Mouse (Mus musculus) heart, postnatal 0 days (tissue): Measurements from ENCODE around the gene Nhp2. TPM values are rescaled to one million over a fixed set of nuclear protein-coding genes. Genes with fewer than 3 reads are reported as not detected.
"Not testable (repeated sequence)": the region's sequence is repeated elsewhere in the genome, so short reads cannot be mapped to it uniquely, and the experiment has no call there.

Source experiments
- ATAC-seq: fragments of 200-750 bp; cut with Nextera tagmentation; 2 replicates; pipeline ENCODE4 v1.8.0; 2017; ENCODE audit warnings: low read depth, moderate number of reproducible peaks, moderate library complexity; ENCODE audit not compliant: insufficient read depth
- DNase-seq: peaks from one replicate; pipeline ENCODE4 v3.0.0-alpha.2; 2016; ENCODE audit warnings: low spot score
- H3K27ac ChIP-seq: fragments of 300-500 bp; sonication (generic); 2 replicates; pipeline ENCODE4 v1.5.1; 2014; ENCODE audit warnings: low read depth, mild to moderate bottlenecking
- H3K27me3 ChIP-seq: fragments of 300-500 bp; sonication (generic); 2 replicates; pipeline ENCODE4 v1.6.1; 2014; ENCODE audit warnings: low read length, mixed read lengths; ENCODE audit not compliant: control insufficient read depth, insufficient read depth
- H3K36me3 ChIP-seq: fragments of 300-500 bp; sonication (generic); replicated peaks from 2 replicates; pipeline ENCODE4 v1.6.1; 2014; ENCODE audit warnings: low read length, mixed read lengths; ENCODE audit not compliant: control insufficient read depth, insufficient read depth
- H3K4me1 ChIP-seq: fragments of 300-500 bp; sonication (generic); 2 replicates; pipeline ENCODE4 v1.6.1; 2014; ENCODE audit warnings: antibody characterized with exemption; ENCODE audit not compliant: control insufficient read depth, insufficient read depth
- H3K4me2 ChIP-seq: fragments of 300-500 bp; sonication (generic); 2 replicates; pipeline ENCODE4 v1.6.1; 2014; ENCODE audit warnings: low read depth, mild to moderate bottlenecking, low read length, moderate library complexity
- H3K4me3 ChIP-seq: fragments of 300-500 bp; sonication (generic); 2 replicates; pipeline ENCODE4 v1.5.1; 2014; ENCODE audit warnings: low read depth, low read length
- H3K9ac ChIP-seq: fragments of 300-500 bp; sonication (generic); replicated peaks from 2 replicates; pipeline ENCODE4 v1.6.1; 2014; ENCODE audit warnings: low read depth, low read length, mixed read lengths
- H3K9me3 ChIP-seq: fragments of 300-500 bp; sonication (generic); replicated peaks from 2 replicates; pipeline ENCODE4 v1.6.1; 2016; ENCODE audit warnings: low read length; ENCODE audit not compliant: control insufficient read depth
- CTCF ChIP-seq: IDR thresholded peaks from 2 replicates; pipeline ENCODE4 v1.5.1; 2016; ENCODE audit warnings: antibody characterized with exemption, control low read depth, low read depth
- EP300 ChIP-seq: IDR thresholded peaks from 2 replicates; pipeline ENCODE4 v1.6.1; 2016; ENCODE audit warnings: antibody characterized with exemption, low read depth
- WGBS: fragments of 180-500 bp; shearing (Covaris S2); extraction: QIAGEN DNeasy Blood & Tissue Kit; methylation state at CpG from one replicate; pipeline ENCODE4 v1.1.7; 2014; 5-methylcytosine and 5-hydroxymethylcytosine counted together
- polyA plus RNA-seq: library from polyadenylated mRNA; unstranded; fragments of >200 nt; fragmentation: Nextera tagmentation; extraction: Ambion mirVana; gene quantifications from 2 replicates; pipeline ENCODE4 v1.2.1, GENCODE M21; 2015
- total RNA-seq: library from RNA; depleted of rRNA; stranded (reverse); fragments of >200 nt; gene quantifications from 2 replicates; pipeline ENCODE4 v1.2.3, GENCODE M21; 2014; ENCODE audit warnings: low replicate concordance

The Nhp2 gene
- total and polyA plus RNA-seq, 2 experiments from 2014 or later: 34.1 to 59.7 TPM

DNA sequence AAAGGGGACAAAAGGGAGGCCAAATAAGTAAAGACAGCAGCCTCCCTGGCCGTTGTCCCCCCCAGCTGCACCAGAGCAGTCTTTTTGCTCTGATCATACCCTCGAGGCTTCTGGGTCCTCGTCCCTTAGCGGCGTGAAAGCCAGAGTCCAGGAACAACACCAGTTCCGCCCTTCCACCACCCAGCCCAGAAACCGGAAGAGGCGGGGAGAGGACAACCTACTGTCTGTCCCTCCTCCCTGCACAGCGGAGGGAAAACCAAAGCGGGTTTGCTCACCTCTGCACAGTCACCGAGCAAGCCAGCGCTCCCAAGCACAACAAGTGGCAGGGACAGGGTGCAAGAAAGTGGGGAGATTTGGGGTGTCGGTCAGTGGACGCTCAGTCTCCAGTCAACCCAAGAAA lies 3.9 kb upstream of the Nhp2 start:
- Histone ChIP-seq H3K27me3 (no peaks in the 10 kb centered on the region), H3K27ac (peak overlapping the region; percentile 88), H3K4me3 (peak overlapping the region; percentile 33), H3K9ac (peak overlapping the region; percentile 47), H3K4me1 (peaks cover 19% of the 10 kb centered on the region), H3K4me2 (peak overlapping the region; percentile 59), H3K36me3 (no peaks in the 10 kb centered on the region), H3K9me3 (no peaks in the 10 kb centered on the region)
- no peak for TF ChIP-seq CTCF
- no peak for TF ChIP-seq EP300
- ATAC-seq: peak; percentile 69
- 2% methylated on average over 14 of the region's 14 CpGs for WGBS
- DNase-seq: peak; percentile 67

DNA sequence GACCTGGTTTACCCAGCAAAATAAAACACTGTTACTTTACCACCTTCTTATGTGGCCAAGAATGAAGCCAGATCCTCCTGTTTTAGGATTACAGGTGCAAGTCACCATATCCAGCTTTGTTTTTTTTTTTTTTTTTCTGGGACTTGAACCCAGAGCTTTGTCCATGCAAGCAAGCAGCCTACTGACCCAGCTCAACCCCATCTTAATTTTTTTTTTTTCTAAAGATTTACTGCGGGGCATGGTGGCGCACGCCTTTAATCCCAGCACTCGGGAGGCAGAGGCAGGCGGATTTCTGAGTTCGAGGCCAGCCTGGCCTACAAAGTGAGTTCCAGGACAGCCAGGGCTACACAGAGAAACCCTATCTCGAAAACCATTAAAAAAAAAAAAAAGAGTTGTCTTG lies 3.4 kb upstream of the Nhp2 start:
- ATAC-seq, H3K9me3 ChIP-seq, H3K27ac ChIP-seq, H3K27me3 ChIP-seq, H3K4me3 ChIP-seq, H3K36me3 ChIP-seq, H3K9ac ChIP-seq, DNase-seq: not testable (repeated sequence)
- Histone ChIP-seq H3K4me1 (peaks cover 21% of the 10 kb centered on the region), H3K4me2 (peak overlapping the region; percentile 59)
- WGBS: 90% methylated on average over 7 of the region's 7 CpGs

DNA sequence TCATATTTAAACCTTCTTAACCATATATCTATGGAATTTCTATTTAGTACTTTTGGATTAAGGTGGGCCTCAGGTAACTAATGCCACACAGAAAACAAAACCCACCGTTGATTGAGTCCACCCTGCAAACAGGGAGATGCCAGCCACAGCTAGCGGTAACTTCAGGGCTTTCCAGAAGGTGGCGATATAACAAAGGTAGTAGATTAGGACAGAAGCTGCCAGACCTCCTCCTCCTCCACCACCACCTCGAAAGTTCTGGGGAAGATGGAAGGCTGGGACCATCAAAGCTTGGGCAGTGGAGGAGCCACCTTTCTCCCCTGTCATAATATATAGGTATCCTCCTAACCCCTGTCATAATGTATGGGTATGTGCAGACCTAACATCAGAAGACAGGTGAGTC lies 1.8 kb upstream of the Nhp2 start:
- Histone ChIP-seq H3K27ac (no peak overlapping the region), H3K4me3 (no peak overlapping the region), H3K4me2 (no peak overlapping the region), H3K9me3 (no peaks in the 10 kb centered on the region), H3K36me3 (peaks cover 4% of the 10 kb centered on the region; the same call in 1 of the 2 replicates), H3K9ac (no peak overlapping the region), H3K27me3 (no peaks in the 10 kb centered on the region), H3K4me1 (peaks cover 21% of the 10 kb centered on the region)
- TF ChIP-seq EP300 (no peak), CTCF (peak; percentile 85)
- no peak for ATAC-seq
- 3% methylated on average over 4 of the region's 4 CpGs for WGBS
- DNase-seq: peak; percentile 75

DNA sequence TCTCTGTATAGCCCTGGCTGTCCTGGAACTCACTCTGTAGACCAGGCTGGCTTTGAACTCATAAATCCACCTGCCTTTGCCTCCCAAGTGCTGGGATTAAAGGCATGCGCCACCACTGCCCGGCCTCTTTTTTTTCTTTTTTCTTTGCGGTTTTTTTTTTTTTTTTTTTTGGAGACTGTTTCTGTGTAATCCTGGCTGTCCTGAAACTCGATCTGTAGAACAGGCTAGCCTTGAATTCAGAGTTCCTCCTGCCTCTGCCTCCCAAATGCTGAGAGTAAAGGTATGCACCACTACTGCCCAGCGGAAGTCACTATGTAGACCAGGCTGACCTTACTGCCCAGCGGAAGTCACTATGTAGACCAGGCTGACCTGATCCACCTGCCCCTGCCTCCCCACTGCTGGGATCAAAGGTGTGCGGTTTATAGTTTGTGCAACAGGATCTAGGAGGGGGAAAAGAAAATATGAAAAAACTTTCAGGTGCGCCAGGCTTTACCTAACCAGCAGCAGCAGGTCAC lies 584 bp upstream of the Nhp2 start:
- no peak for DNase-seq
- no peak for TF ChIP-seq EP300
- TF ChIP-seq CTCF: no peak
- Histone ChIP-seq H3K9me3 (no peaks in the 10 kb centered on the region), H3K4me1 (peaks cover 21% of the 10 kb centered on the region), H3K36me3 (peaks cover 16% of the 10 kb centered on the region), H3K4me2 (peak overlapping the region; percentile 94), H3K9ac (no peak overlapping the region), H3K27me3 (no peaks in the 10 kb centered on the region), H3K27ac (0 out of 2 replicates have a peak overlapping the region, but pooled peaks have one; percentile 40), H3K4me3 (peak overlapping the region; percentile 82)
- ATAC-seq: peak; percentile 2; the same call in 1 of the 2 replicates
- 51% methylated on average over 7 of the region's 8 CpGs for WGBS

DNA sequence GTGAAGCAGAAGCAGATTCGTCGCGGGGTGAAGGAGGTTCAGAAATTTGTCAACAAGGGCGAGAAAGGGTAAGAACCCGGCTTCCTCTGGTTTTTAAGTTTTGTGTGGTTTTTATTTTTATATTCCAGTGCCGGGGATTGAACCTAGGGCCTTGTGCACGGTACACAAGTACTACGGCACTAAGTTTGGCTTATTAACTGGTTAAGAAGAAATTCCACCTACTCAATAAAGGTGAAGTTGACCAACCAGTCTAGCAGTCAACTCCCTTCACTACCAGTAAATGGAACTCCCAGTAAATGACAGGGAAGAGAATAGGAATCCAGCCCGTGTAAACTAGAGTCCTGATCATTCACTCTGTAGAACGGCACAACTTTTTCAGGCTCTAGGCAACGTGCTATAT lies 549 bp downstream of the Nhp2 start:
- peak overlapping the region; percentile 82 for H3K4me3 ChIP-seq
- peaks cover 17% of the 10 kb centered on the region for H3K4me1 ChIP-seq
- H3K36me3 ChIP-seq: peaks cover 28% of the 10 kb centered on the region
- WGBS: 1% methylated on average over 11 of the region's 11 CpGs
- peak overlapping the region; percentile 70; the same call in 1 of the 2 replicates for H3K27ac ChIP-seq
- H3K9ac ChIP-seq: peak overlapping the region; percentile 76
- peak overlapping the region; percentile 94 for H3K4me2 ChIP-seq
- TF ChIP-seq EP300 (no peak), CTCF (no peak)
- no peaks in the 10 kb centered on the region for H3K27me3 ChIP-seq
- ATAC-seq (no peak), DNase-seq (no peak)
- H3K9me3 ChIP-seq: no peaks in the 10 kb centered on the region

DNA sequence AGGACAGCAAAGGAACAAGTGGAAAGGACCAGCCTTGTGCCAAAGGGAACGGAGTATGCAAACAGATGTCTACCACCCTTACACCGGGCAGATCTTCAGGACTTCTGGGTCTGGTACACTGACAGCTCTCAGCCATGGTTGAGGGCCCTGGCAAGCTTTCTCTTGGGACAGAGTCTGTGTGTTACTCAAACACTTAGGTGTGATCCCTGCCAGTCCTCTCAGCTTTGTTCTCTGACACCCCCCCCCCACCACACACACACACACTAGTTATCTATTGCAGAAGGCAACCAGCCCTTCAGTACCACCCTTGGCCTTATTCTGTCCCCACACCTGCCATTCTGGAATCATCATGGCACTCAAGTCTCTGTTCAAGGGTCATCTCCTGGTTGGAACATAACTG lies 2.2 kb downstream of the Nhp2 start:
- peaks cover 42% of the 10 kb centered on the region for H3K36me3 ChIP-seq
- H3K4me3 ChIP-seq: no peak overlapping the region
- H3K27me3 ChIP-seq: no peaks in the 10 kb centered on the region

More for the DNA sequence above, 2.2 kb downstream of the Nhp2 start:
- no peak for TF ChIP-seq EP300
- TF ChIP-seq CTCF: no peak
- H3K9ac ChIP-seq: no peak overlapping the region
- H3K9me3 ChIP-seq: no peaks in the 10 kb centered on the region
- ATAC-seq: no peak
- no peak overlapping the region for H3K4me2 ChIP-seq
- DNase-seq: no peak
- no peak overlapping the region for H3K27ac ChIP-seq
- 91% methylated on average over 2 of the region's 2 CpGs for WGBS
- H3K4me1 ChIP-seq: peaks cover 9% of the 10 kb centered on the region
